Mouse (Mus musculus) E14TG2a.4 (cell line): ENCODE results near the gene Rpl35a.

Experiments
- CTCF ChIP-seq: conservative IDR thresholded peaks from 2 replicates; pipeline ENCODE4 v1.5.1; 2014; ENCODE audit warnings: low read length
- POU5F1 ChIP-seq: IDR thresholded peaks from 2 replicates; pipeline ENCODE4 v1.6.1; 2014; ENCODE audit warnings: low read length, borderline replicate concordance

GRCm38 (mm10) chr16:33006888-33007287, 49.4 kb upstream of the Rpl35a start:
- TF ChIP-seq CTCF = no peak
- no peak for TF ChIP-seq POU5F1
